Mouse (Mus musculus): ENCODE data around the gene Fbxo21.
A peak's percentile ranks its signal among the peaks of the same experiment; 100 is the strongest.

The Fbxo21 gene

DNA sequence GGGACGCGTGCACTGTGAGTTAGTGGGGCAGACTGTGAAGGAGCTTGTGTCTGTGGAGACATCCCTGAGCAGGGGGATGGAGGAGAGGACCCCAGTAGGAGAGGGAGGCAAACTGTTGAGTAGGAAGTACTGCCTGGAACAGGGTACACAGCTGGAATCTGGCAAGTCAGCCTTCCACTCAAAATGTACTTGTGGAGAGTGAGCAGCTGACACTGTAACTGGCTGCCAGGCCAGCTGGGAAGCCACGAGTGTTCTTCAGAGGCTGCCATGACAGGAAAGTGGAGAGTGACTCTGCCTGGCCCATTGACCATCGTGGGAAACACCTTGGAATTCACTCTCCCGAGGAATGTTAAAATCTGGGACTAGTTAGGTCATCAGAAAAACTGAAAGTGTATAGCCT lies 5.4 kb downstream of the Fbxo21 start:
- DNase-seq = no peak

DNA sequence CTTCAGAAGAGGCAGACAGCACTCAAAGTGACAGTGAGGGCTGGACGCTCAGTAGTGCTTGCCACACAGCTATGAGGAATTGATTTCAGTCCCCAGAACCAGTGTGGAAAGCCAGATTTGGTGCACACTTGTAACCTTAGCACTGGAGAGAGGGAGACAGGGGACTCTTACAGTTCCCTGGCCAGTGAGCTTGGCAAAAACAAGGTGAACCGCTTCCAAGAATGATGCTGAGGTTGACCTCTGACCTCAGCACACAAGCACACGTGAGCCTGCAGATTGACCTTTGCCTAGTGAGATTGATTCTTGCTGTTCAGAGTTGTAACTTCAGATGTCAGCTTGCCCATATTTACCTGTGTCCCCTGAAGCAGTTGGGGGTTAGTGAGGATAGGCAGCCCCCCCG lies 9.8 kb downstream of the Fbxo21 start:
- no peak for DNase-seq

DNA sequence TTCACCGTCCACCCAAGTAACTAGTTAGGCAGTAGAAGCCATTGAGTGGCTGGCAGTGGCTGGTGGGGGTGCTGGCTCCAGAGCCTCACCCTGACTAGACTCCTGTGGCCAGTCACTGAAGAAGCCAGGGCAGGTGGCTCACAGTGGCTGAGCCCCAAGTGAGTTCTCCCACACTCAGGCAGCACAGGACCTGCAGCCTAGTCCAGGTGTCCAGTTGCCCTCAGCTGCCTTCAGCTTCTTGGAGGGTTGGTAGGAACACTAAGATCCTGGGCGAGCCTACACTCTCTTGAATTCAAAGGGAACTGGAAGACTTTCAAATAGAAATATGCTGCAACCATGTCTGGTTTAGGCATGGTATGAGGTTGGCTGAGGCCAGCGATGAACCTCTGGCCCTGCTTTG lies 11.4 kb downstream of the Fbxo21 start:
- DNase-seq = no peak

DNA sequence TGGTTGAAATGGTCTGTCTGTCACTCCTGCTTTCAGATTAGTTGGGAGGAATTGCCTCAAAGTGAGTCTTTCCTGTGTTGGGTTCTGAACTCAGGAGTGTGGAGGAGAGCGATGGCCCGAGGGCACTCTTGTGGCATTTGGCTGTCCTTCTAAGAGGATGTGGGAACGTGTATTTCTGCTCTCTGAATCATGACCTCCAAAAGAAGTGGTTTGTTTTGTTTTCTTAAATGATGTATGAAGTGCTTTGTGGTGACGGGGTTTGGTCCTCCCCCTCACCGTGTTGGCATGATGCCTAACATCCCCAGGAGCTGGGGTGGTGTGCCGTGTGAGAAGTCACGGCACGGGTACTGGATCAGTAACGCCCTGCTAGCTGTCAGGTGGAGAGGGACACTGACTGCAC lies 11.8 kb downstream of the Fbxo21 start:
- no peak for DNase-seq

DNA sequence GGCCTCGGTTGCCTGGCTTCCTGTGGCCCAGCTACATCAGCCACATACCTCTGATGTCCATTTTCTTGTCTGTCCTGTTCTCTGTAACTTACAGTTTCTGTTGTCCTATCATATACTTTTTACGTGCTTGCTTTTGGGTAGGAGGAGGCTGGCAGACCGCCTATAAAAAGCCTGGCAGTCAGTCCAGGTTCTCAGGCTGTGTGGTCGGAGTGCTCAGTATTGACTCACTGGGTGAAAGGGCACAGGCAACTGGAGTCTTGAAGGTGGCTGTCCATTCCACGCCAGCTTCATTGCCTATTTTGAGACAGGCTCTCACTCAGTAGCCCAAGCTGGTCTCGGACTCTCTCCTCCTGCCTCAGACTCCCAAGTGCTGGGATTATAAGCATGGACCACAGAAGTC lies 13.2 kb downstream of the Fbxo21 start:
- peak; percentile 97 for DNase-seq

DNA sequence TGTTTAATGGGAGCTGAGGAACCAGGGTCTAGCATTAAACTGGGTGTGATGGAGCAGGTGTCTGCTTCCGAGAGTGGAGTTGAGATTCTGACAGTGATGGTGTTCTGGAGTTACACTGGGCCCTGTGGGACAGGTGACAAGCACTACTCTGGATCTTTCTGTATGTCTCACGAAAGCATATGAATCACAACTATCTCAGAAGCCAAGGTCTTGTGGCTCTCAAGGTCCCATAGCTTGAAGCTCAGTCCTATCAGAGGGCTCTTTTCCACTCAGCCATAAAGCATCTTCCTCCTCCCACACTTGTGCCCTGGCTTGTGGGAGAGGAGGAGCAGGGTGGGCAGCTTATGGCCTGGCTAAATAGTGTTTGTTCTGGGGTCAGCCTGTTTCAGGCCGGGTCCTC lies 14.4 kb downstream of the Fbxo21 start:
- DNase-seq = no peak

DNA sequence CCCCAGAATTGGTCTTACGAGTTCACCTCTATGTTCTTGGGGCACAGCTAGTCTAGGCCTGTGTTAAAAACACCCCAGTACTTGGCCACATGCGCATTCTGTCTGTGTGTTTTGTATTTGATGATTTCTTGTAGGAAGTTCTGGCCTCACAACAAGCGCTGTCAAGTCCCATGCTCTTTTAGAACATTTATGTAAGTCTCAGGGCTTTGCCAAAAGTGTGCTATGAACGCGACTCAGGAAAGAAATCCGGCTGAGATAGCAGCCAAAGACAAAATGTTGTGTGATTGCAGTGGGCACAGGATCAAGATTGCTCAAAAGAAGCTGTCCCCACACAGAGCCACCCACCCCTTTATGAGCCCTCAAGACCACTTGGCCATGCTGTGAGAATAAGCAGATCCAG lies 17.0 kb downstream of the Fbxo21 start:
- DNase-seq = no peak

DNA sequence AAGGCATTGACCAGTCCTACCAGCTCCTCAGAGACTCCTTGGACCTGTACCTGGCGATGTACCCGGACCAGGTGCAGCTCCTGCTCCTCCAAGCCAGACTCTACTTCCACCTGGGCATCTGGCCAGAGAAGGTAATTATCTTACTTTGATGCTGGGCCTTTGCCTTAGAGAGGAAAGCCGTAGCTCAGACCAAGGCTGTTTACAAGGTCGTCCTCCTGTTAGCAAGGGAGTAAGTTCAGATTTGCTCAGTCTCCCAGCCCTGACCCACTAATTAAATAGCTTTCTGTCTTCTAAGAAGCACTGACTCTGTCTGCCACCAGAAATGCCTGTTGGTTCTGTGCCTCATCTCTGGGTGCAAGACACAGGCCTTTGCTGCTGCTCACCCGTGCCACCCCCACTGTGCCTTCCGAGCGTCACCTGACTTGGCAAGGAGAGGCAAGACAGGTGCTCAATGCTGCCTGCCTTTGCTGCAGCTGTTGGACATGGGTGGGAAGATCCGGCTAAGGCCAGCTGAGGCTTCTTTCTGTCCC lies 18.9 kb downstream of the Fbxo21 start:
- DNase-seq = no peak

DNA sequence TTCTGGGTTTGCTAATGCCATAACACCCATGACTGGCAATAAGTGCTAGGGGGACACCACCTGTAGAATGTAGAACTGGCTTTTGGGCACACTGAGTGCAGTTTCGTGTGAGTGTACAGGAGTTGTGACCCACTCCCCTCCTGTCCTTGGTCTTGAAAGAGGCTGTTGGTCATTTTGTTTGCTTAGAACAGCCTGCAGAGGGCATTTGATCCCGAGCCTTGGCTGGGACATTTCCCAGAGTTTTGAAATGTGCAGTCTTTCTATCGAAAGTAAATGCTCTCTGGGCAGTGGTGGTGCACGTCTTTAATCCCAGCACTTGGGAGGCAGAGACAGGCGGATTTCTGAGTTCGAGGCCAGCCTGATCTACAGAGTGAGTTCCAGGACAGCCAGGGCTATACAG lies 19.4 kb downstream of the Fbxo21 start:
- no peak for DNase-seq

DNA sequence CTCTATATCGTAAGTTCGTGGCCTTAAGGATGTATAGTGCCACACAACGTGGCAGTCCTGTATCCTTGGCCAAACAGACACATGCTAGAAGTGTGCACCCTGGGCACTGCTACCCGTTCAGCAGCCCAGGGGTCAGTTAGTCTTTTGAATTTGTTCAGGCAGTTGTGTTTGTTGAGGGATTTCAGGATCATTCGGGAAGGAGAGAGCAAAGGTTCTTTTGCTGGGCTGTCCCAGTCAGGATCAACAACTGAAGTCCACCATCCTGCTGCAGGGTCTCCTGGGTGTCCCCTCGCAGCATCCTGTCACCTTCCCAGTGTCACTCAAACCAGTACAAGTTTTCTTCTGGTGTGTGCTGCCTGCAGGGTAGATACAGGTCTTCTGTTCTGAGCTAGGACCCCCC lies 20.1 kb downstream of the Fbxo21 start:
- no peak for DNase-seq

DNA sequence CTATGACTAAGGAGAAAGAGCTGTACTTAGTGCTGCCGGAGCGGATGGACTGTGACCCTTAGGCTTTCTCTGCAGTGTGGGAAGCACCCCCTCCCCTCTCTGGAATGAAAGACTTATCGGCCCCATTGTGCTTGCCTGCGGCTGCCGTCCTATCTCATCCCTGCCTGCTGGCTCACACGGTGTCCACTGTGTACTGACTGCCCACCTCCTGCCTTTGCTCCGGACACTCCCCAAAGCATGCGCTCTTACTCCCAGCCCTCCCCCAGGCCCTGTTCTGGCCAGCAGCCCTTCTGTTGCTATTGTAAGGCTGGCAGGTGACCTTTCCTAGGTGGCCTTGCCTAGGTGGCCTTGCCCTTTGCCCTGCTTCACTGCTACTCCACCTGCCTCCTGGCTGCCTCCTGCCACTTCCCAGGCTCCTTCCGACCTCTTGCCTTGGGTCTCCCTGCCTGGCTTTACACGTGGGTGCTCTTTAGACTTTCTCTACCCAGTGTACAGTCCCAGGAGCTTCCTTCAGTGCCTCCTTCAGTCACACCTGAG lies 21.0 kb downstream of the Fbxo21 start:
- DNase-seq = peak; percentile 97

DNA sequence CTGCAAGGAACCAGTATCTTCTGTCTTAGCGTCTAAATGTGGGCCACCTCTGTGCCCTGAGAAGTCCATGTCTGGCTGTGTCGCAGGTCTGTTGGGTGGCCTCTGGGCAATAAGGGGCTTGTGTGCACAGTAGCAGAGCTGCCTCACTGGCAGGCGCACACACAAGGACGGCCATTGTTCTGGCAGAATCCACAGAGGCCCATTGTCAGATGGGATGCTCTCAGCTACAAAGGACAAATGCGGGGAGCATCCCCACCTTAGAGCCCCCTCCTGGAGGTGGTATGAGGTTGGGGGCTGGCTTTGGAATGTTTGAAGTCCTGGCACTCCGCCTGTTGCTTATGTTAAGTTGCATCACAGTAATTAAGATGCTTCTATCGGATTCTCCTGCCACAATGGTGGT lies 22.5 kb downstream of the Fbxo21 start:
- no peak for DNase-seq

DNA sequence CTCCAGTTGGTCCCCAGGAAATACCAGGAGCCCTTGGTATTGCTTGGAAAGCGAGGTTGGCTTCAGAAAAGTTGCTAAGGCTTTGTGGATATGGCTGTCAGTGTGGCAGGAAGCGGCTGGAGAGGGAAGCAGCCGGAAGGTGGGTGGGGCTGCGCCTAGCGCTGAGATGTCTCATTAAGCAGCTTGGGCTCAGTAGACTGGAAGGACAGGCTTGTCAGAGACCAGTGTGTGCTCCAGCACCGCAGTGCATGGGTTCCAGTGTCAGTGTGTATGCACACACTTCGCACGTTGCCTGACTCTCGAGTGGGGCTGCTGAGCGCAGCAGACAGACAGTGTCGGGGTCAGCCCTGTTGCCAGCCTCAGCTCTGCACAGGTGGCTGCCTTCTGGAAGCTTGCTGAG lies 23.1 kb downstream of the Fbxo21 start:
- no peak for DNase-seq

DNA sequence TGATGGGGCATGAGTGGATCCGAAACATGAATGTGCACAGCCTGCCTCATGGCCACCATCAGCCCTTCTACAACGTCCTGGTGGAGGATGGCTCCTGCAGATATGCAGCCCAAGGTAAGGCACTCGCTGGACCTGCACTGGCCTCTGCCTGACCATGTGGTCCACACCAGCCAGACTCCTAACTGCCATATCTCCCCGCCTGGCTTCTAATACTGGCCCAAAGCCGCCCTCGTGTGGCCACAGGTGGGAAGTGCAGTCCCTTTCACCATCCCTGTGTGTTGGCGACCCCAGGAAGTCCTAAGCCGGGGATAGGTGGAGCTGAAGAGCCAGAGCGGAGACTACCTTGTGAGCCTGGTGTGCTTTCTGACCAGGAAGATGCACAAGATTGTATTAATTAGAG lies 25.5 kb downstream of the Fbxo21 start:
- DNase-seq = peak; percentile 96

DNA sequence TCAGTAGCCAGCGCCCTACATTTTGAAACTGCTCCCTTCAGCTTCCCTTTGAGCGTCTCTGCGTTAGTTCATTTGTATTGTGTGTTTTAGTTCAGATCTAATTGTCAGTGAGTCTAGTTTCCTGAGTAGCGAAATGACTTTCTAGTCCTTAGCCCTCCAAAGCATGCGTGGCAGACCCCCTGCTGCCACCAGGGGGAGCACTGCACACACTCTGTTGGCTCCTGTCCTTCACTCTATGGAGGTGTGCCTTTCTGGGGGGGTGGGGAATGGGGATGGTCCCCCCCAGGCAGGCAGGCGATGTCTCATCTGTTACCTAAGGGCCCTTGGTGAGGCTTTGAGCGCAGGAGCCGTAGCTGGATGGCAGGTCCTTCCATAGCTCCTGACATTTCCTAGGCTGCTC lies 28.1 kb downstream of the Fbxo21 start:
- DNase-seq = no peak

DNA sequence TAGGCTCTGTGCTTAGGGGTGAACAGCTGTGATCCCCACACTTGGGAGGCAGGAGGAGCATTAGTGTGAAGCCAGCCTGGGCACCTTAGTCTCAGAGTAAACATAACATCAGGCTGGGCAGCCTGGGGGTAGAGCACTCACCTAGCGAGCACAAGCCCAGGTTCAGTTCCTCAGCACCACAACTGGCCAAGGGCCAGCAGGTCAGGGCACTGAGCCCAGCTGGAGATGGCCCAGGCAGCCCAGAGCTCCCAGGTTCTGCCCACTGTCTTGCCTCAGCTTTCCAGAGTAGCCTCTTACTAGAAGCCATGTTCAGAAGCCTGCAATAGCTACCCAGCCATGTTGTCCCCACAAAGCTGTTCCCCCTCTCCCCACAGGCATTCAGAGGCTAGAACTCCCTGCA lies 29.2 kb downstream of the Fbxo21 start:
- DNase-seq = no peak

DNA sequence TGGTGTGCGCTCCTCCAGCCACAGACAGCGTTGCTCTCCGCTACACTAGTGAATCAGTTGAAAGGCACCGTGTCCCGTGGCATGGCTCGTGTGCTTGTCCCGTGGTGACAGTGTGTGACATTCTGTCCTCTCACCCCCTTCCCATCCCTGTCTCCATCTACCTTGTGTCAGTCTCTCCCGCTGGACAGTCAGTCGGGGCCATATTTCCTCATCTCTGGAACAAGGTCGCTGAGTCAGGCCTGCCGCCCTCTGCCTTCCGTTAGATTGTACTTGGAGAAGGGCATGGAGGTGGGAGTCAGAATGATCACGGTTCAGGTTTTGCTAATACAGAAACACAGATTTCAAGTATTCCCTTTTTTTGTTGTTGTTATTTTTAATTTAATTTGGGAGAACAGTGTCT lies 31.8 kb downstream of the Fbxo21 start:
- DNase-seq = no peak

DNA sequence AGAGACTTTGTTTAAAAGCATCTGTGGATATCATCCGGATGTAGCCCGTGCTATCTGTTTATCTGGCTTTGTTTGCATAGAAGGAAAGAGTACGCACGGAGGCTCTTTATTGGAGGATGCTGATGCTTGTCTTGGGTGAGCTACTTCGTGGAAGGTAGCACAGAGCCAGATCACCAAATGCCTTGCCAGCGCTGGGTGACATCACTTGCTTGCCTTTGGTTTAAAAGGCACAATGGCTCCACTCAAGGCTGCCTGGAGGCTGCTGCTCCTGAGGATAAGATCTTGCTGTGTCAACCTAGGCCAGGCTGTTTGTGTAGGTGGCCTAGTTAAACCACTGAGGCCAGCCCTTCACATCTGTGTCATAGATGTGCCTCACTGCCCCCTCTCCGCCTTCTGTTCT lies 34.3 kb downstream of the Fbxo21 start:
- DNase-seq = no peak

DNA sequence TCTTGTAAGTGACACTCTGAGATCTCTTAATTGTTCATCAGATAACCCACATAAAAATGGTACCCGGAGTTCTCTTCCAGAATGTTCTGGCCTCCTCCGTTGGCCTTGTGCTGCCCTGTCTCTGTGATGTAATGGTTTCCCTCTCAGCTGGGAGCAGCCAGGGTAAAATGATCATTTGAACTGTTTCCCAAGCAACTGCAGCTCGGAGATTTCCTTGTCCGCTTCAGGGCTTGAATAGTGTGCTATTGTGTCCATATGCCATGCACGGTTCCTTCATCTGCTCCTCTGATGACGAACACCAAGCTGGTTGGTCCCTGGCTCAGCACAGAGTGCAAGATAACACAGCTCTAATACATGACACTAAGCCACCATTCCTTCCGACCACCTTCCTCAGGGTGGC lies 35.3 kb downstream of the Fbxo21 start:
- no peak for DNase-seq

DNA sequence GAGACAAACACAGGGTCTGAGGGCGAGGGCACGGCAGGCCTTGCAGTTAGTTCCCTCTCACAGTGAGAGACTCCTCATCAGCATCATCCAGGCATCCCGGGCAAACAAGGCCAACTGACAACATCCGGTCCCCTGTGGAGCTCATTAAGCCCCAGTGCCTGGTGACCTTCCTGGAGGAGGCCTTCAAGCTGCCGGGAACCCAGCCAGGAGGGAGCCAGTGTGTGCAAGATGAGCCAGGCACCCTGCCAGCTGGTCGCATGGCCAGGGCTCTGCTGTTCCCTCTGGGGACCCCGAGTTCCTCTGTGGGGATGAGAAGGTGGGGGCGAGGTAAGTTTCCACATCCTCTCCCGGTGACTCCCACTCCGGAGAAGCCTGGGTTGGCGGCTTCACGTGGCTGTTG lies 38.5 kb downstream of the Fbxo21 start:
- DNase-seq = peak; percentile 98

DNA sequence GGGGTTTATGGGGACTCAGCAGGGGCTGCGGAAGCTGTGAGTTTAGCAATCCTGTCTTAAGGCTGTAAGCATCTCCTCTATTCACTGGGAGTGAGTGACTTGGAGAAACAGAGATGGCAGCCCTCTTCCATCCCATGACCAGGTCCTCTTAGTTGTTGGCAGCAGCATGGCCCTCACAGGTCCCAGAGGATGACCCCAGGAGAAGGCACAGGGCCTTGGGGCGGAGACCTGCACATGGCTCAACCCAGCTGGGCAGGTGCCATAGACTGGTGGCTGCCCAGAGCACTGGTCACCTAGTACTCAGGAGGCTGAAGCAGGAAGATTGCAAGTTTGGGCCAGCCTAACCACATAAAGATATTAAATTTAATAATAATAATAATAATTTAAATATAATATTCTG lies 39.1 kb downstream of the Fbxo21 start:
- DNase-seq = no peak

DNA sequence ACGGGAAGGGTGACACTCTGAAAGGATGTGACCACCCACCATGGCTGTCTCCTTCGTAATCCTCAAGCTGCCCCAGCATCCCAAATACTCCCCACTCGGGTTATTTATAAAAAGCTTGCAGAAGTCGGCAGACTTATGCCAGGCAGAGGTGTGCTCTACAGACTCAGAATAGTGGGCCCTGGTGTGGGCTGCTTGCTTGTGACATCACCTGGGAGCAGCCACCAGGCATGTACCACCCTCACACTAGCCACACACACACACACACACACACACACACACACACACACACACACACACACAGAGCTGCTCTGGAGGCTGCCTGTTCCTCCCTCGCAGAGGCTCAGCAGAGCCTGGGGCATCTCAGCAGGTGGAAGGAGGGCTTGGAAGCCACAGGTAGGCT lies 41.0 kb downstream of the Fbxo21 start:
- DNase-seq = no peak

DNA sequence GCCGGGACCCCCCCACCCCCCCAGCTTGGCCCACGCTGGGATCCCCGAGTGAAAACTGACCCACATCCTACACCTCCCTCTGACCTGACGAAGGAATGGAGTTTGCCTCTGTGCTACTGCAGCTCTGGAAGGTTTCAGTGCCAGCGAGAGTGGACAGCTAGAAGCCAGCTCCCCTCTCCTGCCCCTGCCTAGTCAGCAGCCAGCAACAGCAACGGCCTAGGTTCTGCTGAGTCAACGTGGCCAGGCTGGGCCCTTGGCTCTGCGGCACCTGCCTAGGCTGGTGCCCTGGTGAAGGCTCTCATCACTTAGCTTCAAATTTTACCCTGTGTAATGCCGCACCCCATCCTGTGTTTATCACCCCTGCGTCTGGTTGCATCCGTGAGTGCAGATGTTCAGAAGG lies 43.4 kb downstream of the Fbxo21 start:
- DNase-seq = no peak

DNA sequence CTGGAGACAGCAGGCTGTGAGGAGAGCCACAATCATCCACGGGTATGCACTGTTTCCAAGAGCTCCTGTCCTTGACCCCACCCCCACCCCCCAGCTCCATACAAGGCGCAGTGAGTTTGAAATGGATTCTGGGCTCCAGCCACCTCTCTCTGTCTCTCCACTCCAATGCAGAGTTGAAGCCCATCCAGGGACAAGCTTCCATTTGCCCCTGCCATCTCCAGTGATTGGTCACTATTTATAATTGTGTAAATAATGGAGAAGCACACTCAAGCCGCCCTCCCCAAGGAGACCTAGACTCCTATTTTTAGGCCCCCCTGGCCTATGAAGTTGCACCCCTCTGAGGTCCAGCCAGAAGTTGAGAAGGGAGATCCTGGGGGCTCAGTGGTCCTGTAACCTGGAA lies 46.5 kb downstream of the Fbxo21 start:
- peak; percentile 94 for DNase-seq

DNA sequence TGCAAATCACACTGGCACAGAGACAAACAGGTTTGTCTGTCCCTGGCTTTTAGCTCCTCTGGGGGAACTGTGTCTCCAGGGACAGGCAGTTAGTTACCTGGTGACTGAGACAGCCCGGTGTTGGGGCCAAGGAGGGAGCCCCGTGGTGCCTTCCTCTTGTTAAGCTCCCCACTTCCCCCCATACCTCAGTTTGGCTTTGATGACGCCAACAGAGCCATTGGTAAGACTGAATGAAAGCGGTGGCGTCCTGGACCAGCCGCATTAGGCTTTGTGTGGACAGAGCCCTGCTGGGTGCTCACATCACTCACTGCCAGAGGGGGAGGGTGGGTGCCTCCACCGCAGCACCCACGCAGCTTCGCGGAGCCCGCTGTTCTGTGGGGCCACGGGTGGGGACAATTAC lies 49.4 kb downstream of the Fbxo21 start:
- DNase-seq = no peak

DNA sequence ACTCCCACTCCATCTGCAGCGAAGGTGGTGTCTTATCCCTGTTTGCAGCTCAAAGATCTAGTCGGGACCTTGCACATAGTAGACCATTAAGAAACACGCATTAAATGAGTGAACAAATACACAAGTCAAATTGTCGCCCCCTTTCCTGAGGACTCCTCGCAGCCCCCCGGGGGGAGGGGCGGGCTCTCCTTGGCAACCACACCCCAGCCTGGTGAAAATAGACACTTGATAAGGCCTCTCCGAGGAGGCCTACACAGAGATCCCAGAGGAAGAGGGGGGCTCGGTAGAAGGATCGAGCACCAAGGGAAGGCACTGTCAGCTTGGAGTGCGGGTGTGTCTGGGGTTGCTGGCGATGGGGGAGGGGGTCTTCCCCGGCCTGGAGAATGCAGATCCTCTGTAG lies 49.8 kb downstream of the Fbxo21 start:
- DNase-seq = no peak
